Mouse (Mus musculus): ENCODE results near the gene Gsn. TPM values are rescaled to one million over a fixed set of nuclear protein-coding genes. Genes with fewer than 3 reads are reported as not detected.

The Gsn gene
- total RNA-seq, 1 experiment: 165 TPM

DNA sequence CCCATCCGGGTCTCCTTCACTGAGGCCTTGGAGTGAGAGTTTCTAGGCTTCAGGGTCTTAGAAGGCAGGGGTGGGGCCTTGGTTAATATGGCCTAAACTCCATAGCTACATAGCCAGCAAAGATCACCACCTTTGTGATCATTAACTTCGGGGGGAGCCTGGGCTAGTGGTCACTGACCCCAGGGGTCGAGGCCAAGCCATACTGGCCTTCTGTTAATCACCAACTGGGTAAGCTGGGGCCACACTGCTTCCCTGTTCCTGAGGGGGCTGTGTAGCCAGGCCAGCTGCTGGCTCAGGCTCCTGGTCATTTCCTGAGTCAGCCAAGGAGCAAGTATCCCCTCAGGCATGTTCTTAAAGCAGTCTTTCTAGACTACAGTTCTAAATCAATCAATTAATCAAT lies 23.8 kb downstream of the Gsn start:
- no peak for DNase-seq (ENCODE audit: low read depth, low spot score)
- no peaks in the 10 kb centered on the region for H3K9me3 ChIP-seq (ENCODE audit: control insufficient read depth, insufficient read depth, low read depth, low read length)
- no peak overlapping the region for H3K27ac ChIP-seq (ENCODE audit: insufficient read depth, low read depth, low read length, poor library complexity, severe bottlenecking)
- H3K4me1 ChIP-seq (ENCODE audit: control insufficient read depth in 2 of 2, insufficient read depth in 2 of 2, low read length in 2 of 2, poor library complexity in 1 of 2): no peaks in the 10 kb centered on the region
- TF ChIP-seq MAFK (IDR thresholded peaks at IDR 0.05; ENCODE audit: insufficient read depth, low read depth, low read length) (no peak), ZNF384 (IDR thresholded peaks at IDR 0.05; ENCODE audit: low read depth, low read length) (no peak), HCFC1 (IDR thresholded peaks at IDR 0.05; ENCODE audit: borderline replicate concordance, insufficient read depth, low read length) (no peak), CHD2 (IDR thresholded peaks at IDR 0.05; ENCODE audit: low read depth, low read length) (no peak), ZC3H11A (IDR thresholded peaks at IDR 0.05; ENCODE audit: borderline replicate concordance, low read depth, low read length) (no peak)
- no peak overlapping the region for H3K4me3 ChIP-seq (ENCODE audit: insufficient read depth in 1 of 2, low read depth in 1 of 2, low read length in 2 of 2, poor library complexity in 1 of 2, severe bottlenecking in 1 of 2)
- H3K36me3 ChIP-seq (ENCODE audit: control insufficient read depth, insufficient read depth, low read length, poor library complexity, severe bottlenecking): no peaks in the 10 kb centered on the region
- no peak overlapping the region for H3K9ac ChIP-seq (ENCODE audit: insufficient read depth, low read depth, low read length, poor library complexity, severe bottlenecking)
- in situ Hi-C loops (cut with MboI; ENCODE audit: low sequenced_read_pairs in 2 of 2, unreplicated experiment in 2 of 2): no loop called here

DNA sequence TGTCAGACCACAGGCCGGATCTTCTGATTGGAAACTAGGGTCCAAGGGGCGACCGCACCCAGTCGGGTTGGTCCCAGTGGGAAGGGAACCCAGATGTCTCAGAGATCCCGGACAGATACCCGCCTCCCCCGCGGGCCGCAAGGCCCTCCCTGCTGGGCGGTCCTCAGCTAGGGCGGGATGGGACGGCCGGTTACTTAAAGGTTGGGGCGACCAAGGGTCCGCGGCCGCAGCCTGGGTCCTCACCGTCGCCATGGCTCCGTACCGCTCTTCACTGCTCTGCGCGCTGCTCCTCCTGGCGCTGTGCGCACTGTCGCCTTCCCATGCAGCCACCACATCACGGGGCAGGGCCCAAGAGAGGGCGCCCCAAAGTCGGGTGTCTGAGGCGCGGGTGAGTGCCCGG lies 26.0 kb downstream of the Gsn start:
- Histone ChIP-seq H3K27ac (ENCODE audit: insufficient read depth, low read depth, low read length, poor library complexity, severe bottlenecking) (no peak overlapping the region), H3K4me3 (ENCODE audit: insufficient read depth in 1 of 2, low read depth in 1 of 2, low read length in 2 of 2, poor library complexity in 1 of 2, severe bottlenecking in 1 of 2) (peak overlapping the region; percentile 54 to 59), H3K9me3 (ENCODE audit: control insufficient read depth, insufficient read depth, low read depth, low read length) (no peaks in the 10 kb centered on the region), H3K4me1 (ENCODE audit: control insufficient read depth in 2 of 2, insufficient read depth in 2 of 2, low read length in 2 of 2, poor library complexity in 1 of 2) (no peaks in the 10 kb centered on the region), H3K9ac (ENCODE audit: insufficient read depth, low read depth, low read length, poor library complexity, severe bottlenecking) (peak overlapping the region; percentile 23; the same call in 1 of the 2 replicates), H3K36me3 (ENCODE audit: control insufficient read depth, insufficient read depth, low read length, poor library complexity, severe bottlenecking) (no peaks in the 10 kb centered on the region)
- in situ Hi-C loops (cut with MboI; ENCODE audit: low sequenced_read_pairs in 2 of 2, unreplicated experiment in 2 of 2): no loop called here
- TF ChIP-seq MAFK (IDR thresholded peaks at IDR 0.05; ENCODE audit: insufficient read depth, low read depth, low read length) (no peak), ZC3H11A (IDR thresholded peaks at IDR 0.05; ENCODE audit: borderline replicate concordance, low read depth, low read length) (no peak), ZNF384 (IDR thresholded peaks at IDR 0.05; ENCODE audit: low read depth, low read length) (no peak), HCFC1 (IDR thresholded peaks at IDR 0.05; ENCODE audit: borderline replicate concordance, insufficient read depth, low read length) (no peak), CHD2 (IDR thresholded peaks at IDR 0.05; ENCODE audit: low read depth, low read length) (no peak)
- no peak for DNase-seq (ENCODE audit: low read depth, low spot score)

DNA sequence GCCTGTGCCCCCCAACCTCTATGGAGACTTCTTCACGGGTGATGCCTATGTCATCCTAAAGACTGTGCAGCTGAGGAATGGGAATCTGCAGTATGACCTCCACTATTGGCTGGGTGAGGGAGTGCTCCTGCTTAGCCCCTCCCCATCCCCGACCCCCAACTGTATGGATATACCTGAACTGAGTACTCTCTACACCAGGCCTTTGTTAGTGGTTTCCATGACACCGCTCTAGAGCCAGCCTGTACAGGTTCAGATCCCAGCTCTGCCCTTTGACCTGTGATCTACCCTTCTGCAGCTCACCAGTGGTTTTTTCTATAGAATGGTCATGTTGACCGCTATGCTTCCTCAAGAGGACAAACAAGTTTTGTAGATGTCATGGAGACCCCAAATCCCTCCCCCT lies 27.8 kb downstream of the Gsn start:
- no peak for DNase-seq (ENCODE audit: low read depth, low spot score)
- H3K9ac ChIP-seq (ENCODE audit: insufficient read depth, low read depth, low read length, poor library complexity, severe bottlenecking): no peak overlapping the region
- H3K4me3 ChIP-seq (ENCODE audit: insufficient read depth in 1 of 2, low read depth in 1 of 2, low read length in 2 of 2, poor library complexity in 1 of 2, severe bottlenecking in 1 of 2): no peak overlapping the region
- no peaks in the 10 kb centered on the region for H3K9me3 ChIP-seq (ENCODE audit: control insufficient read depth, insufficient read depth, low read depth, low read length)
- TF ChIP-seq HCFC1 (IDR thresholded peaks at IDR 0.05; ENCODE audit: borderline replicate concordance, insufficient read depth, low read length) (no peak), ZNF384 (IDR thresholded peaks at IDR 0.05; ENCODE audit: low read depth, low read length) (no peak), MAFK (IDR thresholded peaks at IDR 0.05; ENCODE audit: insufficient read depth, low read depth, low read length) (no peak), ZC3H11A (IDR thresholded peaks at IDR 0.05; ENCODE audit: borderline replicate concordance, low read depth, low read length) (no peak), CHD2 (IDR thresholded peaks at IDR 0.05; ENCODE audit: low read depth, low read length) (no peak)
- no peak overlapping the region for H3K27ac ChIP-seq (ENCODE audit: insufficient read depth, low read depth, low read length, poor library complexity, severe bottlenecking)
- H3K4me1 ChIP-seq (ENCODE audit: control insufficient read depth in 2 of 2, insufficient read depth in 2 of 2, low read length in 2 of 2, poor library complexity in 1 of 2): no peaks in the 10 kb centered on the region
- no peaks in the 10 kb centered on the region for H3K36me3 ChIP-seq (ENCODE audit: control insufficient read depth, insufficient read depth, low read length, poor library complexity, severe bottlenecking)
- in situ Hi-C loops (cut with MboI; ENCODE audit: low sequenced_read_pairs in 2 of 2, unreplicated experiment in 2 of 2): no loop called here

DNA sequence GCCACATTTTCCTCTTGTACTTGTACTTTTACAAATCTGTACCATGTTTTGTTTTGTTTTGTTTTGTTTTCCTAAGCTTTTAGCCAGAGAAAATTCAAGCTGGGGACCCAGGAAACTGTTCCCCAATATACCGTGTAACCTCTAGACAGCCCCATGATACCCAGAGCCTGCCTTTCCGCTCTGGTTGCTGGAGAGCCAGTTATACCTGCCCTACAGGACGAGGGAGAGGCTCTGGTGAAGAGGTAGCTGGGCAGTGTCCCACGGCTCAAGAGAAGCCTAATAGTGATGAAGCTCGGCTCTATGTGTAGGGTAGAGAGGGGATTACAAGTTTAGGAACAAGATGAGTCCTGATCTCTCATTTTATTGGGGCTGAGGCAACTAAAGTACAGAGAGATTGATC lies 29.0 kb downstream of the Gsn start:
- Histone ChIP-seq H3K9me3 (ENCODE audit: control insufficient read depth, insufficient read depth, low read depth, low read length) (no peaks in the 10 kb centered on the region), H3K4me1 (ENCODE audit: control insufficient read depth in 2 of 2, insufficient read depth in 2 of 2, low read length in 2 of 2, poor library complexity in 1 of 2) (no peaks in the 10 kb centered on the region), H3K9ac (ENCODE audit: insufficient read depth, low read depth, low read length, poor library complexity, severe bottlenecking) (no peak overlapping the region), H3K27ac (ENCODE audit: insufficient read depth, low read depth, low read length, poor library complexity, severe bottlenecking) (no peak overlapping the region), H3K4me3 (ENCODE audit: insufficient read depth in 1 of 2, low read depth in 1 of 2, low read length in 2 of 2, poor library complexity in 1 of 2, severe bottlenecking in 1 of 2) (no peak overlapping the region), H3K36me3 (ENCODE audit: control insufficient read depth, insufficient read depth, low read length, poor library complexity, severe bottlenecking) (no peaks in the 10 kb centered on the region)
- TF ChIP-seq HCFC1 (IDR thresholded peaks at IDR 0.05; ENCODE audit: borderline replicate concordance, insufficient read depth, low read length): no peak
- no peak for TF ChIP-seq MAFK (IDR thresholded peaks at IDR 0.05; ENCODE audit: insufficient read depth, low read depth, low read length)
- no peak for TF ChIP-seq ZC3H11A (IDR thresholded peaks at IDR 0.05; ENCODE audit: borderline replicate concordance, low read depth, low read length)
- TF ChIP-seq ZNF384 (IDR thresholded peaks at IDR 0.05; ENCODE audit: low read depth, low read length): no peak
- TF ChIP-seq CHD2 (IDR thresholded peaks at IDR 0.05; ENCODE audit: low read depth, low read length): no peak
- DNase-seq (ENCODE audit: low read depth, low spot score): no peak
- in situ Hi-C loops (cut with MboI; ENCODE audit: low sequenced_read_pairs in 2 of 2, unreplicated experiment in 2 of 2): no loop called here

All from ES-E14 (cell line).